Mouse (Mus musculus) midbrain, embryonic 16.5 days (tissue): ENCODE measurements at regions not wholly inside any gene's neighbourhood (a gene's known extent, or its start where the extent isn't known, plus 50 kb on each side); places are given as distances from the start of the nearest gene placed in this dataset.

Experiments used
- ATAC-seq: fragments of 200-750 bp; cut with Nextera tagmentation; 2 replicates; pipeline ENCODE4 v1.8.0; 2017; ENCODE audit warnings: moderate TSS enrichment
- H3K27ac ChIP-seq: fragments of 300-500 bp; sonication (generic); 2 replicates; pipeline ENCODE4 v1.5.1; 2014; ENCODE audit warnings: mild to moderate bottlenecking, low read length, mixed read lengths
- H3K27me3 ChIP-seq: fragments of 300-500 bp; sonication (generic); 2 replicates; pipeline ENCODE4 v1.6.1; 2014; ENCODE audit warnings: low read depth, low read length, mixed read lengths; ENCODE audit not compliant: control insufficient read depth, insufficient read depth
- H3K36me3 ChIP-seq: fragments of 300-500 bp; sonication (generic); 2 replicates; pipeline ENCODE4 v1.6.1; 2014; ENCODE audit warnings: mild to moderate bottlenecking, low read length, moderate library complexity, mixed read lengths; ENCODE audit not compliant: control insufficient read depth, insufficient read depth
- H3K4me1 ChIP-seq: fragments of 300-500 bp; sonication (generic); 2 replicates; pipeline ENCODE4 v1.6.1; 2014; ENCODE audit warnings: mild to moderate bottlenecking, low read length, mixed read lengths; ENCODE audit not compliant: control insufficient read depth, insufficient read depth
- H3K4me2 ChIP-seq: fragments of 300-500 bp; sonication (generic); 2 replicates; pipeline ENCODE4 v1.6.1; 2014; ENCODE audit warnings: mild to moderate bottlenecking, low read length, mixed read lengths
- H3K4me3 ChIP-seq: fragments of 300-500 bp; sonication (generic); 2 replicates; pipeline ENCODE4 v1.5.1; 2014; ENCODE audit warnings: low read depth, mild to moderate bottlenecking, low read length, moderate library complexity, mixed read lengths
- H3K9ac ChIP-seq: fragments of 300-500 bp; sonication (generic); 2 replicates; pipeline ENCODE4 v1.6.1; 2014; ENCODE audit warnings: low read depth, low read length, mixed read lengths
- H3K9me3 ChIP-seq: fragments of 300-500 bp; sonication (generic); replicated peaks from 2 replicates; pipeline ENCODE4 v1.6.1; 2014; ENCODE audit warnings: mild to moderate bottlenecking, low read length, mixed read lengths; ENCODE audit not compliant: control insufficient read depth, poor library complexity, severe bottlenecking
- WGBS: fragments of 180-500 bp; shearing (Covaris S2); extraction: QIAGEN DNeasy Blood & Tissue Kit; methylation state at CpG from one replicate; pipeline ENCODE4 v1.1.7; 2014; 5-methylcytosine and 5-hydroxymethylcytosine counted together

DNA sequence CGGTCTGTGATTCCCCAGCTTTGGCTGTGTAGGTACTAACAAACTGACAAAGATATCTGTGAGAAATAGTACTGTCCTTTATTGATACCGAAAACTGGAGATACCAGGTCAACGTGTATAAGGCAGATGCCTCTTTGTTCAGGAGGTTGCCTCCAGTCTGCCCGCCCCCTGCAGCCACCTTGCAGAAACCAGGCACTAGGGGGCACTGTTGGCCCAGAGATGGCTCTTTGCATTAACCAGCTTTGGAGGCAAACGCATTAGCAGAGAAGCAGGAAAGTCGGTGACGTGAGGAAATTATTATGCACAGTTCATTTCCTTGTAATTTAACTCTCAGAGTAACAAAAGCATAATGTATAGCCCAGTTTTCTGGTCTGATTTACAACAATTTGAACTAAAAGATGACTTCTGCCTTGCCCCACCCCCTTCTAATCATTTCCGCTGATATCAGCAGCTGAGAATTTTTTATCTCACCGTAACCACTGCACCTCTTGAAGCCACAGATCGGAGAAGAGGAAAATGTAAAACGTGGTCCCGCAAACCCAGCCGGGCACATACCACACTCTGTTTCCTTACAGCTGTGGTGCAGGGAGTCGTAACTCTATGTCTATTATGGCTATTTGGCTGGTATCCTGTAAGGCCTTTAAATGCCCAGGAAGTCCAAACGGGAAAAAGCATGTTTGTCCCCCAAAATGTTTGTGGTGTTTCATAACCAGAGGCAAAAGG, 203.5 kb downstream of the Icos start:
- Histone ChIP-seq H3K4me3 (no peak overlapping the region), H3K27ac (peak overlapping the region; percentile 67), H3K4me2 (peak overlapping the region; percentile 42), H3K9me3 (no peaks in the 10 kb centered on the region), H3K27me3 (no peaks in the 10 kb centered on the region), H3K9ac (peak overlapping the region; percentile 30; the same call in 1 of the 2 replicates), H3K4me1 (peaks cover 28% of the 10 kb centered on the region), H3K36me3 (no peaks in the 10 kb centered on the region)
- ATAC-seq, result peak; percentile 92
- WGBS, result 18% methylated on average over 15 of the region's 15 CpGs

DNA sequence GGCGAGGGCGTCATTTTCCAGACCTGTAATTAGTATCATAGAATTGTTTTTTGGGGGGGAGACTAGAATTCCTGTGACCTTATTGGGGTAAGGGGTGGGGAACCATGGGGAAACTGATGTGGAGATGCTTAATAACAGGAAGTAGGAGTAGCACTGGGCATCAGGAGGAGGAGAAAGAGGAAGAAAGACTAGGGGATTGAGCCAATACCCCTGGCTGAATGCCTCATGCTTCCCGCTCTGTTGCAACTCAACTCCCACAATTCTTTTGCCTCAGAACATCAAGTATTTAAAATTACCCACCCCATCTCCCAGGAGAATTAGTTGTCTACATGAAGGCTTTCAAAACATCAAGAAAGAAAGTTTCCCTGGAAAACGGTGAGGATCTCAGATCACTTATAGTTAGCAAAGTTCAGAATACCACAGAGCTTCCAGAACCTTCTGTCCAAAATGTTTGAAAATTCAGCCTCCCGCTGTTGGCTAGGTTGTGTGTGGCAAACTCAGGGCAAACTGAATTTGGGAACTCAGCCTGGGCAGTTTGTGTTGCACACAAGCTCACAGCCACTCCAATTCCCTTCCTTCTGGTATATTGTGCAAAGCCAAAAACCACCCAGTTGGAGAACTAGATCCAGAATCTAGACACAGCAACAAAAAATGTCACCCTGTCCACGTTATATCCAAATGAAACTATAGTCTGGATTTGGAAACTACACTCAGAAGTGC, 209.8 kb downstream of the Icos start:
- Histone ChIP-seq H3K9ac (no peak overlapping the region), H3K27me3 (no peaks in the 10 kb centered on the region; the same call in 1 of the 2 replicates), H3K9me3 (no peaks in the 10 kb centered on the region), H3K36me3 (no peaks in the 10 kb centered on the region), H3K4me1 (0 out of 2 replicates have a peak, but pooled peaks cover 3% of the 10 kb centered on the region), H3K4me3 (no peak overlapping the region), H3K4me2 (no peak overlapping the region), H3K27ac (no peak overlapping the region)
- WGBS, result 87% methylated on average over 6 of the region's 6 CpGs
- no peak for ATAC-seq

DNA sequence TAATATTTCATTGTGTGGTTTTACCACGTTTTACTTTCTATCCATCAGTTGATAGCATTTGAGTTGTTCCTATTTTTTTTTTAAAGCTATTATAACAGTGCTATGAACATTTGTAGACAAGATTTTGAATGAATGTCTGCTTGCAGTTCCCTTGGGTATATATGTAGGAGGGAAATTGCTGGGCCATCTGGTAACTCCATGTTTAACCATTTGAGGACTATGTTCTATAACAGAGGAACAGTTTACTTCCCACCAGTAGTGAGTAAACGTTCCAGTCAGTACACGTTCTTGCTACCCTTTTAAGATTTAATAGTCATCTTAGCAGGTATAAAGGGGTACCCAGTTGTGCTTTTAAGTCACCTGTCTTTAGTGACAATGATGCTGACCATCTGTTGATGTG, 213.2 kb downstream of the Icos start:
- ATAC-seq, result no peak
- WGBS, result 80% methylated on average over 3 of the region's 3 CpGs
- no peak overlapping the region for H3K9ac ChIP-seq
- no peak overlapping the region for H3K4me2 ChIP-seq
- no peaks in the 10 kb centered on the region for H3K36me3 ChIP-seq
- no peak overlapping the region for H3K4me3 ChIP-seq
- no peaks in the 10 kb centered on the region for H3K4me1 ChIP-seq
- H3K9me3 ChIP-seq, result no peaks in the 10 kb centered on the region
- no peak overlapping the region for H3K27ac ChIP-seq
- H3K27me3 ChIP-seq, result no peaks in the 10 kb centered on the region; the same call in 1 of the 2 replicates

DNA sequence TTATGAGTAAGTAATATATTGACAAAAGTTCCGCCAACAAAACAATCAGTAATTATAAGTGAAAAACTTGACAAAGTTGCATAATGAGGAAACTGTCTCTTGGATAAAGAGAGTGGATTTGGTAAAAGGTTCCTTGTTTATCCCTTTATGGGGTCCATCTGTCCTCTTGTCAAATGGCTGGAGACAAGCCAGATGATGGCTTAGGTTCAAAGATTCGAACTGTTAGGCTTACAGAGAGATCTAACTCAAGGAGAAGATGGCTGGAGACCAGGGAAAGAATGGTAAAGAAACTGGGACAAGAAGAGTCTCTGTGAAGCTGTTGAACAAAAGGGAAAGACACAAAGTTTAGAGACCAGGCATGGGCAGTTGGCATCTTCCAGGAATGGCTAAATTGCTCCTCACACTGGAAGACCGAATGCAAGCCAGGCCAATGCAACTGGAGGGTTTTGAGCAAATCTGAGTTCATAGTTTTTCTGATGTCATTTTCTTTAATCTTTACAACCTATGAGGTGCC, 220.9 kb downstream of the Icos start:
- 78% methylated on average over 3 of the region's 3 CpGs for WGBS
- no peak overlapping the region for H3K4me3 ChIP-seq
- ATAC-seq, result no peak
- H3K36me3 ChIP-seq, result no peaks in the 10 kb centered on the region
- H3K4me1 ChIP-seq, result no peaks in the 10 kb centered on the region
- H3K4me2 ChIP-seq, result no peak overlapping the region
- no peak overlapping the region for H3K27ac ChIP-seq
- H3K27me3 ChIP-seq, result no peaks in the 10 kb centered on the region
- no peak overlapping the region for H3K9ac ChIP-seq
- no peaks in the 10 kb centered on the region for H3K9me3 ChIP-seq

DNA sequence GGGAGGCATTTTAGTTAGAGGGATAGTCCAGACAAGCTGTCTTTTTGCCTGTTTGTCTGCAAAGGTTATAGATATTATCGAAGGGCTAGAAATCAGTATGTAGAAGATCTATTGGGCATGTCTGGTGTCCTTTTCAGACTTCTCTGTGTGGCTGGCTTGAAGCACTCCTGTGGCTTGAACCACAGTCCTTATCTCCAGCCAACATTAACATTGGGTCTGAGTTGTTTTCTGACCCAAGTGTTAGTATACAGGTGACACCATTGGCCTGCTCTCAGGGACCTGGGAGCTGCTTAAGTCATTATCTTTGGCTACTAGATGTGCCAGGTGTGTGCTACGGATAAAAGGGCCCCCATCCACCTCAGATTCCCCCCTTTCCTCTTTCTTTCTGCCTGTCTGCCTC, 223.3 kb downstream of the Icos start:
- Histone ChIP-seq H3K4me2 (no peak overlapping the region), H3K4me3 (no peak overlapping the region), H3K27ac (no peak overlapping the region), H3K9me3 (no peaks in the 10 kb centered on the region), H3K27me3 (no peaks in the 10 kb centered on the region), H3K9ac (no peak overlapping the region), H3K36me3 (no peaks in the 10 kb centered on the region), H3K4me1 (peaks cover 9% of the 10 kb centered on the region)
- WGBS, result 77% methylated on average over 2 of the region's 2 CpGs
- no peak for ATAC-seq

DNA sequence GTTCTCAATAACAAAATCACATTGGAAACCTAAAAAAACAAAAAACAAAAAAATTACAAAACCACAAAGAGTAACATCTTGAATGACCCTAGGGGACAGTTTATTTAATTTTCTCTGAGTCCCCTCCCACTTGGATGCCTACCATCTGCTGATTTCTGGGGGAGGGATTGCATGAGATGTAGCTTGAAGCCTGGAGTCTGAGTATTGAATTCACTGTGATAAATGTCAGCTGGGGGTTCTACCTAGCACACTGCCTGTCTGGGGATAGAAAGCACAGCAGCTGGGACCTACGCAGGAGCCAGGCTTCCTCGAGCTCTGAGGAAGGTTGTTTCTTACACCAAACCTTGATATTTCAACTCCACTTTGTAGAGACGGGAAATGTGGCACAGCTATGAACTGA, 224.4 kb downstream of the Icos start:
- 60% methylated on average over 3 of the region's 3 CpGs for WGBS
- no peaks in the 10 kb centered on the region for H3K27me3 ChIP-seq
- H3K4me2 ChIP-seq, result no peak overlapping the region
- no peak overlapping the region for H3K27ac ChIP-seq
- ATAC-seq, result no peak
- H3K9me3 ChIP-seq, result no peaks in the 10 kb centered on the region
- H3K4me1 ChIP-seq, result peaks cover 9% of the 10 kb centered on the region
- no peak overlapping the region for H3K4me3 ChIP-seq
- no peak overlapping the region for H3K9ac ChIP-seq
- no peaks in the 10 kb centered on the region for H3K36me3 ChIP-seq

DNA sequence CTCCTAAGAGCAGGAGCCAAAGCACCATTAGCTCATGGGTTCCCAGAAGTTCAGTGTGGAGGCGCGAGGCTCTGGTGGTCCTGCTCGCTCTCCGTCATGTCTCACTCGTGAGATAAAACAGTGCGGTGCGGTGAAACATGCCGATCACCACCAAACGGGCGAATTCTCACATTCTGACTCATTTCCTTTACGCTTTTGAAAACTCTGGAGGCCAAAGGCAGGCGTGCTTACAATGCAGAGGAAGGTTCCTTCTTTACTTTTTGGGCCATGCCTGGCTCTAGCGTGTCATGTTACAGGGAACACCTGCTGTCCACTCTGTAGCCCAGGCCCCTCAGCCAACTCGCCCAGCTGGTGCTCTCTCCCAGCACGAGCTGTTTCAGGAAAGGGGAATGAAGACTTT, 225.4 kb downstream of the Icos start:
- H3K27ac ChIP-seq, result no peak overlapping the region
- no peak for ATAC-seq
- no peak overlapping the region for H3K9ac ChIP-seq
- no peaks in the 10 kb centered on the region for H3K9me3 ChIP-seq
- 33% methylated on average over 15 of the region's 15 CpGs for WGBS
- H3K36me3 ChIP-seq, result no peaks in the 10 kb centered on the region
- no peaks in the 10 kb centered on the region for H3K27me3 ChIP-seq
- peaks cover 9% of the 10 kb centered on the region for H3K4me1 ChIP-seq
- no peak overlapping the region for H3K4me2 ChIP-seq
- no peak overlapping the region for H3K4me3 ChIP-seq

DNA sequence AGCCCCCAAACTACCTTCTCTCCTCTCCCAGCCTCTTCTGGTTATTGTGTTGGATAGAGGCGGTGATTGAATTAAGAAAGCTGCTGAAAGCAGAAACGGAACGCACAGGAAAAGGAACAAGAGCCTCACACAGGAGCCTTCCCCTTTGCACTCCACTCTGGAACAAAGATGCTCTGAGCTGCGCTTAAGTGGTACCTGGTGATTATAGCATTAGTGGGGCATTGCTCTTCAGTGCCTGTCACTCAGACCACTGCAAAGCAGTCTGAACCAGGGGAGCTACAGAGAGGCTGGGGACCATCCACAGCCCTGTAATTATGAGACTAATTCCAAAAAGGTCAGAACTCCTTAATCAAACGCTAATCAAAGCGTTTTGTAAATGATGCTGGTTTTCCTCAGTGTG, 225.9 kb downstream of the Icos start:
- H3K27me3 ChIP-seq, result no peaks in the 10 kb centered on the region
- no peaks in the 10 kb centered on the region for H3K9me3 ChIP-seq
- WGBS, result 24% methylated on average over 6 of the region's 6 CpGs
- H3K4me3 ChIP-seq, result no peak overlapping the region
- H3K4me2 ChIP-seq, result no peak overlapping the region
- no peak overlapping the region for H3K27ac ChIP-seq
- H3K4me1 ChIP-seq, result peaks cover 9% of the 10 kb centered on the region
- H3K9ac ChIP-seq, result no peak overlapping the region
- H3K36me3 ChIP-seq, result no peaks in the 10 kb centered on the region
- no peak for ATAC-seq

DNA sequence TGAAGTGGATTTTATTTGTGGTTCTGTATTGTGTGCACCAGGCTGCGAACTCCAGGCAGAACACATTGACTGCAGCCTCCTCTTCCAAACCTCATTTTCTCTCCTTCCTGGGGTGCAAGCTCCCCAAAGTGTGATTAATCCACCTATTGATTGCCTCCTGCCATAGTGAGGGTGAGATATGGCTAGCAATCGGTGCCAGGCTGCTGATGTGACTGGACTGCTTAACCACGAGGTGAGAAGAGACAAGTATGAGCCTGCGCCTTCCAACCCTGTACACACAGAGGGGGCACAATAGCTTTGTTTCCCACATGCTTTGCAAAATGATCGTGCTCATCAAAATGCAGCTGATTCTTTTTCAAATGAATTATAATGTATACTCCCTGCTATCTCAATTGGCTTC, 227.4 kb downstream of the Icos start:
- peak; percentile 58; the same call in 1 of the 2 replicates for ATAC-seq
- no peaks in the 10 kb centered on the region for H3K27me3 ChIP-seq
- H3K27ac ChIP-seq, result peak overlapping the region; percentile 60; the same call in 1 of the 2 replicates
- 38% methylated on average over 5 of the region's 5 CpGs for WGBS
- H3K4me3 ChIP-seq, result no peak overlapping the region
- H3K4me2 ChIP-seq, result no peak overlapping the region
- H3K4me1 ChIP-seq, result peaks cover 9% of the 10 kb centered on the region
- H3K9ac ChIP-seq, result no peak overlapping the region
- no peaks in the 10 kb centered on the region for H3K36me3 ChIP-seq
- no peaks in the 10 kb centered on the region for H3K9me3 ChIP-seq
